ENCODE assay signal across 18 mouse cellular contexts in genomic region chr3:157377531-157377930, GRCm38 (mm10).
"Had no signal": no experiment of that assay in that cellular context is flagged by ENCODE, and none has a peak within 500 bp of the region (broad histone marks: within the 10 kb centered on the region; RNA-seq: fewer than 3 reads in every experiment).

No protein-coding gene starts in this region.

- H3K4me3 ChIP-seq: midbrain, embryonic 10.5 days; midbrain, embryonic 12.5 days; myocyte; neural tube, embryonic 13.5 days; neural tube, embryonic 15.5 days; stomach, embryonic 15.5 days had no signal

- H3K36me3 ChIP-seq: midbrain, embryonic 10.5 days; midbrain, embryonic 12.5 days; neural tube, embryonic 13.5 days; neural tube, embryonic 15.5 days; stomach, embryonic 15.5 days had no signal

- H3K27me3 ChIP-seq: midbrain, embryonic 12.5 days; neural tube, embryonic 13.5 days; neural tube, embryonic 15.5 days; stomach, embryonic 15.5 days had no signal

- H3K4me1 ChIP-seq: neural tube, embryonic 13.5 days; neural tube, embryonic 15.5 days; stomach, embryonic 15.5 days had no signal

- ATAC-seq: midbrain, embryonic 16.5 days had no signal

- H3K27ac ChIP-seq: liver, embryonic 14.5 days; midbrain, embryonic 10.5 days; midbrain, embryonic 12.5 days; neural tube, embryonic 13.5 days; neural tube, embryonic 15.5 days; stomach, embryonic 15.5 days; stomach, postnatal 0 days had no signal

- DNase-seq: lung, adult 18-20 months; lung, embryonic 14.5 days; lung, postnatal 10 days; lung, postnatal 4 days; midbrain, embryonic 14.5 days; right cerebral cortex, postnatal 14 days; thymus, adult 2 months; thymus, postnatal 25 days; thymus, postnatal 4 days had no signal
